Mouse (Mus musculus): ENCODE measurements around the gene Blvra. TPM values are rescaled to one million over a fixed set of nuclear protein-coding genes. Genes with fewer than 3 reads are reported as not detected.
A peak's percentile ranks its signal among the peaks of the same experiment; 100 is the strongest.

Gene Blvra
- total RNA-seq, 1 experiment from 2014 or later, result 33.6 TPM

DNA sequence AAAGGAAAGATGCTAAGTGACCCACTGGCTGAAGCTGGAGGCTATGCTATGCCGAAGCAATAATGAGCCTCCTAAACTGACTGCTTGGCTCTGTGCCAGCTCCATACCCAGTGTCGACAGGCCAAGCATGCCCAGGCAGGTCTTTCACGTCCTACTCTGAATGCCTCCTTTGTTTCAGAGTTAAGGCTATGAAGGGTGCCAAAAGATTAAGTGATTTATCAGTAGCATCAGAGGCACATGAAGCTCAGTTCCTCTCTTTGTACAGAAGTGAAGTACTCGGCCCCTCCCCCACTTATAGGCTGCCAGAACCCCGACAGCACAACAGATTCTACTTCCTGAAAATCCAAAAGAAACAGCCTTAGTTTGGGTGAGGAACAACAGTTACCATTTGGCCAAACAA, 66.5 kb downstream of the Blvra start:
- peak; percentile 43 for DNase-seq

DNA sequence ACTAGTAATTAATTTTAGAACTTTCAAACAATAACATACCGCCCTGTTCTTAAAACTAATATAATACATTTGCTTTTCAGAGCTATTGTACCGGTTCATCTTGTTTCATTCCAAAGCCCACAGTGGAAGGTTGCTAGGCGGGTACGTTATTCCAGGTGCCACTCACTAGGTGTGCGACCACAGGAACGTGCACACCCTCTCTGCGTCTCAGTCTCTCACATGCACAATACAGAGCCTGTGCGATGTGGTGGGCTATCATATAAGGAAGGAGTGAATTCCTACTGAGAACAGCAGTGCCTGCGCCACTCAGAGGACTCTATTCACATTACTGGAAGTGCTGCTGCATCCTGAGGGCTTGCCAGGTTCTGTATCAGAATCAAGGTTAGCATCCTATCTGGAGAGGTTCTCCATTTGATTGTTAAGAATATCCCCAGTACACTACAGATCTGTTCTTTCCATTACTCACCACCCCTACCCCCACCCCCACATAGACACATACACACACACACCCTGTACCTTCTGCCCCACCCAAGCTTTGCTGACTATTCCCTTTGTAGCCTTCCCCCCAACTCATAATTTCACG, 67.5 kb downstream of the Blvra start:
- DNase-seq, result no peak

DNA sequence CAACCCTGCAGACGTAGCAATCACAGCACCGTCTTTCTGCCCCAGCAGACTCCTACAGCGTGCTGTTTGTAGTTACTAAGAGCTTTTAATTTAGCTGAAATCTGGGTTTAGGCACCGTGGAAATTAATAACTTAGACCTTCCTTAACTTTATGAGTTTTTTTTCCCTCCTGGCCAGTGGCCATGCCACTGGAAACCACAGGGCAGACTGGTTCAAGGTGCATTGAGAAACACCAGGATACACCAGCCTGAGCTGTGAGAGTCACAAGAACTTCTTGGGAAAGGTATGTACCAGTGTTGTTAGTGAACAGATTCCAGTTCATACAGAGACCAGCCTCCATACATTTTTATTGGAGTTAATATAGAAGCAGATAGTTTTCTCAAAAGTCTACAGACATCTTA, 68.0 kb downstream of the Blvra start:
- DNase-seq, result no peak

DNA sequence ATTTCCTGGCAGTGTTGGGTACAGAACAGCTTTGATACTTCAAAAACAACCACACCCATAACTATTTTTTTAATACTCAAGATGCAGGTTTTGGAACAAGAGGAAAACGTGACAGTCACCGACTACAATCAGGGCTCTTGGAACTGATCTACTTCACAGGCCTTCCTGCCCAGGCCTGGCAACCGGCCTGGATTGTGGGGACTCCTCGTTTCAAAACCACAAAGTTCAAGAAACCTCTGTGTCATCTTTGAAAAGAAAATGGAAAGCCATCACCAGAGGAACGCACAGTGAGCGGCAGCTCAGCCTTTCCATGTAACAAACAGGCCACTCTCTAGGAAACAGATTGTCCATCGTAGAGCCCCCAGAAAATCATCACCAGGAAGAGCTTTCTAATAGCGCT, 68.6 kb downstream of the Blvra start:
- no peak for DNase-seq

DNA sequence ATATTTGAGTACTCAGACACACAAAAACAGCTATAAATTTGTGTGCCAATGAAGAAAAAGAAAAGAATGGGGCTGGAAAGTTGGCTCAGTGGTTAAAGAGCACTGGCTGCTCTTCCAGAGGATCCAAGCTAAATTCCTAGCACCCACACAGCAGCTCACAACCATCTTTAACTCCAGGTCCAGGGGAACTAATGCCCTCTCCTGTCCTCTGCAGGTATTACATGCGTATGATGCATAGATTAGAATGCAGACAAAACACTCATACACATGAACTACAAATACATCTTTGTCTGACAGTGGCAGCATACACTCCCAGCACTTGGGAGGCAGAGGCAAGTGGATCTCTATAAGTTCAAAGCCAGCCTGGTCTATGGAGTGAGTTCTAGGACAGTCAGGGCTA, 69.1 kb downstream of the Blvra start:
- no peak for DNase-seq

DNA sequence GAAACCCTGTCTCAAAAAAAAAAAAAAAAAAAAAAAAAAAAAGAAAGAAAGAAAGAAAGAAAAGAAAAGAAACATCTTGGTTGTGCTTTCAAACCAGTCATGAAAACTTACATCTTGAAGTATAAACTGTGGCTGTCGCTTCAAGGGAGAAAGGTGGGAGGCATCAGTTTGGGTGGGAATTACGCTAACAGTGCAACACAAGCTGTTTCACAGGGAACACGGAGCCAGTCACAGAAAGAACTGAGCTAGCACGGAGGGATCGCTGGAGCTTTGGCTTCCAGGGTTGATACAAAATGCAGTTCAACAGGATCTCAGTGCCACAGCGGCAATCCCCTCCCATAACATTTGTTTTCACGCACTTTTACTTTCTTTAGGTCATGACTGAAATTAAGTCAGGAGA, 69.5 kb downstream of the Blvra start:
- DNase-seq, result no peak

DNA sequence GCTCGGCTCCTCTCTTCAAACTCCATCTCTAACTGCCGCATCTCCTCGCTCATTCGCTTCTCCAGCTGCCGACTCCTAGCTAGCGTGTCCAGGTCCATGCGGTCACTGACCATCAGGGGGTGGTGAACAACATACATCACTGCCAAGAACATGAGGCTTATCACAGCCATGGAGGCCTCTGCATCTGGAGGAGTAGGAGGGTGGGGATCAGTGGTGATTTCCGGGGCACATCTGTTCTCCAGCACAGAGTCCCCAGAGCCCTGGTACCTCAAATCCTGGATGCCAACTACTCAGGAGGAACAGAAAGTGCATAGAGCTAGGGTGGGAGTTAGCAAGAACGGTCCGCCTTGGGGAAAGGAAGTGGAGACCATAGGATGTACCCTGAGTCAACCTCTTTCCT, 71.6 kb downstream of the Blvra start:
- no peak for DNase-seq

DNA sequence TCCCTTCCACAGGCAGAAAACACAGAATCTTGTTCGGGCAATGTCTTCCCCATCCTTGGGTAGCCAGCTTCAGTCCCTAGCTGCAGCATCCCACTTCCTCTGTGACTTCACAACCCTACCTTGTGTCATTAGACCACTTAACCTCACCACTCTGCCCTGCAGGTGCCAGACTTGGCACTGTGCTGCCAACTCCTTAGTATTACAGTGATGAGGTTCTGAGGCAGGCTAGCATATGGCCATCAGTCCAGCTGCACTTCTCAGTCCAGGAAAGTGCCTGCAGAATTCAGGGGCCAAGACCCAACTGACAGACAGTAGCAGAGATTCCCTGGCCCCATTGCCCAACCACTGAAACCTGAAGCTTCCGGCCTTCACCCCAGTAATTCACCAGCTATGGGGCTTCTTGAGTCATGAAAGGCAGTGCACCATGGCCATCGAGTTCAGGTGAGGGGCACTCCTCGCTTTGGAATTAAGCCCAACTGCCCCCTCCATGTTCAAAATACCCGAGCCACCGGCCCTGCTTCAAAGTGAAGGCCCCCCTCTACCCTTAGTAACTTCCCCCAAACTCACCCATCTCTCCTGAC, 72.2 kb downstream of the Blvra start:
- DNase-seq, result no peak

DNA sequence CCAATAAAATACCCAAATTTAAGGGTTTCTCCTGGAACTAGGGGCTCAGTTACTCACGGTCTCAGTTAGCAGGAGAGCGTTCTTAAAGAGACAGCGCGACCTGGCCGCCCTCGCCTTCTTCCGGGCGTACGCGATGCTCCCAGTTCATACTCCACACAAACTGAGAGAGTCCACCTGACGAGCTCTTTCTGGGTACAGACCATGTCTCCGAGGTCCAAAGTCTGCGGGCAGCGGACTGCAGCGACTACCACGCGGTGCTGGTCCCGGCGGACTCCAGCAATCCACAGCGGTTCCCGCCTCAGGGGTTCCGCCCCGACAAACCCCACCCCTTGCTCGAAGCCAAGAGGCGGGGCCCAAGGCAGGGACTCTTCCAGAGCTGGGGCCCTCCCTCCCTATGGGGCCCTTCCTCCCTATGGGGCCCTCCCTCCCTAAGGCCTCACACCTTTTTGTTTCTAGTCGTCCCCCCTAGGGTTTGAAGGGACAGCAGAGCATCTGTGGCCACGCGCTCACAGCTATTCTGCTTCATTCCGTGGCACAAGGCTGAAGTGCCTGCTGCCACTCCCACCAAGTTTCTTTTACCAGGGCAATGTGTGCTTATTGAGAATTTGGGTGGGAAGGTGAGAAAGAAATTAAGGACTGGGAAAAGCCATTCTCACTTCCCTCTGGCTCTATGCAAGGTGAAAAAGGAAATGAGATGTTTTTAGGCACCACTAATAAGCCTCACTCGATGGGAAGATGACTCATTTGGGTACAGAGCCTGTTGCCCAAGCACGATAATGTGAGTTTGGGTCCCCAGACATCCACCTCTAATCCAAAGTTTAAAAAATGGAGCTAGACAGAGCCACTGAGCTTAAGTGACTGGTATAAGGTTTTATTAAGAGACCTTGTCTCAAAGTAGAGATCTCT, 72.9 kb downstream of the Blvra start, which contains the start of gene Itpripl1:
TSS of gene Itpripl1 (minus strand) at position 285 of the 906 bp plus-strand sequence.
- DNase-seq, result peak; percentile 86

DNA sequence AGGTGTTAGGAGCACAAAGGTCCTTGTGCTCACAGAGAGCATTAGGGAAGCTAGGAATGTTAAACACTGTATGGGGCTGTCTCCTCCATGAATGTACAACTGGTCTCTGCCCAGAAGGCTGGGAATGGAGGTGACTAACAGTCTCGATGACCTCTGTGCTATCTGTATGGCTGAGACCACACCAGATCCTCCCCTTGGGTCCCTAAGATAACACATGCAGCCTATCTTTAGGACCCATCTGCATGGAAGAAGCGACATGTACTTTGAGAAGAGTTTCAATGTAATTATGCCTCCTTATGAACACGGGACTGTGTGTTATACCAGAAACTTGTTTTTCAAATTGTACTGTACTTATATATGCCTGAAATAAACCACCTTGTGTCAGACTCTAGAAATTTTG, 75.2 kb downstream of the Blvra start:
- no peak for DNase-seq

Small RNA genes lying within 50 kb of the gene (microRNA-seq; reads per million reads assigned to microRNA genes)
- gene Gm24081, result 0 reads per million in 2 experiments

Other genes starting within 250 kb of the Blvra start
- gene Trpm7, start 194.4 kb upstream of the Blvra start, total RNA-seq (2021), result 48.7 and 51.9 TPM in 2 replicates
- 59.1 and 64.9 TPM in 2 replicates for gene Sppl2a, start 137.4 kb upstream of the Blvra start, total RNA-seq (2021)
- gene Ap4e1, start 61.9 kb upstream of the Blvra start, total RNA-seq (2021), result 10.5 TPM in 2 replicates
- gene Ncaph, start 63.3 kb downstream of the Blvra start, total RNA-seq (2021), result 16.0 TPM in 2 replicates
- 13.8 and 14.4 TPM in 2 replicates for gene Itpripl1, start 72.8 kb downstream of the Blvra start, total RNA-seq (2021)
- 1.4 and 1.5 TPM in 2 replicates for gene 1810024B03Rik, start 137.6 kb downstream of the Blvra start, total RNA-seq (2021)
- gene Snrnp200, start 137.7 kb downstream of the Blvra start, total RNA-seq (2021), result 67.1 and 69.7 TPM in 2 replicates
- 93.5 and 101 TPM in 2 replicates for gene Ciao1, start 177.2 kb downstream of the Blvra start, total RNA-seq (2021)
- gene Tmem127, start 177.2 kb downstream of the Blvra start, total RNA-seq (2021), result 65.1 and 65.3 TPM in 2 replicates
- gene Stard7, start 199.6 kb downstream of the Blvra start, total RNA-seq (2021), result 123 and 134 TPM in 2 replicates

Measured in adrenal gland, postnatal 14 days (tissue).